In the genomic region with DNA sequence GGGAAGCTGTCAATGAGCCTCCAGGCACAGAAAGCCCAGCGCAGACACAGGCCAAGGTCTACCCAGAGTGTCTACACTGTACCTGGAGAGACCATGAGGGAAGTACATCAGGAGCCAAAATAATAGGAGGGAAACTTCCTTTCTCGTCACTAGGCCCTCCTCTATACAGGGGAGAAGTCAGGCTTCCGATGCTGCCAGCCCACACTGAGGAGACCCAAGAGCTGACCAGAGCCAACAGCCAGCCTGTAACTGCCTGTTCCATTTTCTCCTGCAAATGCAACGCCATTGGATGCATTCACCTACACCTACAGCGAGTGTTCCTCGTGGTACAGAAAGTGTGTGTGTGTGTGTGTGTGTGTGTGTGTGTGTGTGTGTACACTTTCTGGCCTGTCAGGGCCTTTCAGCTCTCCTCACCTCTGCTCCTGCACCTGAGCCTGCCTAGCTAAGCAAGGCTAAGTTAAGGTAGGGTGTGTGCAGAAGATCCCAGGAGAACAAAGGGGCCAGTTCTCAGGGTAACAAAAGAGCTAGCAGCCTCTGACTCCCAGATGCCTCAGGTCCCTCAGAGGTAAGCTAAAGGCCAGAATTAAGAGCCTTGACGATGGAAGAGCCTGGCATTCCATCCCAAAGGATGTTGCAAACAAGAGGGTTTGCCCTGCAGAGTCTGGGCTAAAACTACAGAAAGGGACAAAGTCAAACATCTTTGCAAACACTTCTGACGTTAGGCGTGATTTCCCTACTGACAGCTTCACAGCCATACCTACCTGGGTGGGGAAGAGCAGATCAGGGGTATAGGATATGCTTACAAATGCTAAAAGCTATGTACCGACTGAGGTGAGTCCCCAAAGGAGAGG, we compare ENCODE assay signal across 8 mouse cellular contexts. TPM values are rescaled to one million over a fixed set of nuclear protein-coding genes. Genes with fewer than 3 reads are reported as not detected.
DNase-seq lines count a peak whose midpoint lies in the region; ATAC-seq and TF ChIP-seq lines count a peak whose summit lies in the region.

No protein-coding gene starts in this region.

- peak; percentile 4 for DNase-seq in CD4-positive, CD25-positive, alpha-beta regulatory T cell, adult 2 months (ENCODE audit: low read depth, low spot score)
- no peak for DNase-seq in liver, embryonic 14.5 days (ENCODE audit: low read depth in 3 of 3, low spot score in 3 of 3)
- no peak for DNase-seq in adrenal gland, adult 18-20 months (ENCODE audit: low spot score in 2 of 2)
- no peak for DNase-seq in left cerebral cortex, postnatal 25 days (ENCODE audit: low spot score in 2 of 2)
- no peak for DNase-seq in left cerebral cortex, adult 11 months (ENCODE audit: low spot score)

- ATAC-seq in CD4-positive, CD25-positive, alpha-beta regulatory T cell, adult 4 months, result no peak
- no peak for ATAC-seq in heart, embryonic 16.5 days (replicated peaks; ENCODE audit: extremely low read depth, insufficient read depth, low FRiP score)
- ATAC-seq in liver, embryonic 14.5 days (ENCODE audit: insufficient read depth), result no peak

- peaks cover 20% of the 10 kb centered on the region for H3K27me3 ChIP-seq in E14TG2a.4 (ENCODE audit: insufficient read depth, low read length)
- H3K27me3 ChIP-seq in heart, embryonic 16.5 days (ENCODE audit: control insufficient read depth, insufficient read depth, low read length), result no peaks in the 10 kb centered on the region
- H3K27me3 ChIP-seq in liver, embryonic 14.5 days (ENCODE audit: control insufficient read depth, insufficient read depth, low read length), result peaks cover 42% of the 10 kb centered on the region

- peaks cover 8% of the 10 kb centered on the region for H3K36me3 ChIP-seq in E14TG2a.4 (ENCODE audit: insufficient read depth, low read length)
- peaks cover 2% of the 10 kb centered on the region; the same call in 1 of the 2 replicates for H3K36me3 ChIP-seq in heart, embryonic 16.5 days (ENCODE audit: control insufficient read depth, insufficient read depth)
- H3K36me3 ChIP-seq in liver, embryonic 14.5 days (replicated peaks; ENCODE audit: control insufficient read depth, insufficient read depth, low read depth), result no peaks in the 10 kb centered on the region

- intact Hi-C loops in left cerebral cortex, postnatal 25 days (cut with DNase I), result no loop called here

- no peak for TF ChIP-seq CTCF in E14TG2a.4 (conservative IDR thresholded peaks at IDR 0.05; ENCODE audit: low read length)
- TF ChIP-seq CTCF in liver, embryonic 14.5 days (IDR thresholded peaks at IDR 0.05; ENCODE audit: low read depth), result no peak

- H3K4me3 ChIP-seq in E14TG2a.4 (replicated peaks; ENCODE audit: low read length), result peak overlapping the region; percentile 88
- peak overlapping the region; percentile 75 for H3K4me3 ChIP-seq in heart, embryonic 16.5 days (ENCODE audit: low read length)
- peak overlapping the region; percentile 61 to 64 for H3K4me3 ChIP-seq in liver, embryonic 14.5 days (ENCODE audit: insufficient read depth in 1 of 2, low read depth in 2 of 2, low read length in 2 of 2)

- no peak for TF ChIP-seq EP300 in liver, embryonic 14.5 days (IDR thresholded peaks at IDR 0.05; ENCODE audit: low read depth)

- H3K27ac ChIP-seq in heart, embryonic 16.5 days (ENCODE audit: low read length), result peak overlapping the region; percentile 99
- no peak overlapping the region for H3K27ac ChIP-seq in liver, embryonic 14.5 days

- H3K4me2 ChIP-seq in heart, embryonic 16.5 days (ENCODE audit: low read depth, low read length), result peak overlapping the region; percentile 99
- H3K4me2 ChIP-seq in liver, embryonic 14.5 days (ENCODE audit: low read depth), result peak overlapping the region; percentile 96

- H3K9ac ChIP-seq in heart, embryonic 16.5 days (ENCODE audit: low read length), result peak overlapping the region; percentile 98
- peak overlapping the region; percentile 29 for H3K9ac ChIP-seq in liver, embryonic 14.5 days (replicated peaks)

- H3K4me1 ChIP-seq in E14TG2a.4 (replicated peaks; ENCODE audit: low read depth, low read length), result peaks cover 70% of the 10 kb centered on the region
- peaks cover 43% of the 10 kb centered on the region for H3K4me1 ChIP-seq in heart, embryonic 16.5 days (ENCODE audit: control insufficient read depth, insufficient read depth, low read length)
- H3K4me1 ChIP-seq in liver, embryonic 14.5 days (replicated peaks; ENCODE audit: control insufficient read depth in 2 of 2, insufficient read depth in 2 of 2, low read length in 1 of 2), result peaks cover 34 to 42% of the 10 kb centered on the region in 2 experiments

- 3% methylated on average over 10 of the region's 10 CpGs for WGBS in heart, embryonic 16.5 days
- 27% methylated on average over 10 of the region's 10 CpGs for WGBS in liver, embryonic 14.5 days (ENCODE audit: insufficient replicate concordance)

- no peaks in the 10 kb centered on the region for H3K9me3 ChIP-seq in E14TG2a.4 (ENCODE audit: low read length)
- H3K9me3 ChIP-seq in heart, embryonic 16.5 days (replicated peaks; ENCODE audit: control insufficient read depth, low read length), result no peaks in the 10 kb centered on the region
- no peaks in the 10 kb centered on the region for H3K9me3 ChIP-seq in liver, embryonic 14.5 days (ENCODE audit: control insufficient read depth, low read length)

RNA-seq across cellular contexts. Expression of gene Smad6, which starts 2.6 kb away (rescaled TPM):
- polyA plus RNA-seq in CD4-positive, CD25-positive, alpha-beta regulatory T cell, adult 4 months (2017; shearing (Covaris generic)), result under 1 TPM in 1 of 2 experiments, not detected in 1; 0.11 TPM
- polyA plus RNA-seq in heart, embryonic 16.5 days (2015; fragmentation: Nextera tagmentation; extraction: Ambion mirVana), result 12.8 and 13.7 TPM in 2 replicates
- 3.9 and 5.2 TPM in 2 replicates for polyA plus RNA-seq in liver, embryonic 14.5 days (2012; rRNA removed)
- polyA plus RNA-seq in liver, embryonic 14.5 days (2014; fragmentation: Nextera tagmentation; extraction: Ambion mirVana), result 1.8 and 2.1 TPM in 2 replicates
- total RNA-seq in adrenal gland, adult 18-20 months (2021), result 1 to 10 TPM; 5.4 to 5.5 TPM
- total RNA-seq in left cerebral cortex, postnatal 25 days (2021), result 1 to 10 TPM; 1.4 to 2.2 TPM
